Mouse (Mus musculus) intestine, embryonic 15.5 days (tissue): Measurements from ENCODE around the gene Gng3. TPM values are rescaled to one million over a fixed set of nuclear protein-coding genes. Genes with fewer than 3 reads are reported as not detected.
"Not testable (repeated sequence)": the region's sequence is repeated elsewhere in the genome, so short reads cannot be mapped to it uniquely, and the experiment has no call there.

Experiments
- ATAC-seq: fragments of 200-750 bp; cut with Nextera tagmentation; 2 replicates; pipeline ENCODE4 v1.8.0; 2017; ENCODE audit warnings: moderate TSS enrichment, moderate library complexity
- H3K27ac ChIP-seq: fragments of 300-500 bp; sonication (generic); 2 replicates; pipeline ENCODE4 v1.5.1; 2015; ENCODE audit warnings: mild to moderate bottlenecking, inconsistent platforms
- H3K27me3 ChIP-seq: fragments of 300-500 bp; sonication (generic); replicated peaks from 2 replicates; pipeline ENCODE4 v1.6.1; 2015; ENCODE audit warnings: inconsistent platforms
- H3K36me3 ChIP-seq: fragments of 300-500 bp; sonication (generic); 2 replicates; pipeline ENCODE4 v1.6.1; 2015; ENCODE audit warnings: inconsistent platforms
- H3K4me1 ChIP-seq: fragments of 300-500 bp; sonication (generic); replicated peaks from 2 replicates; pipeline ENCODE4 v1.6.1; 2015; ENCODE audit warnings: inconsistent platforms
- H3K4me2 ChIP-seq: fragments of 300-500 bp; sonication (generic); replicated peaks from 2 replicates; pipeline ENCODE4 v1.6.1; 2015; ENCODE audit warnings: mild to moderate bottlenecking, inconsistent platforms
- H3K4me3 ChIP-seq: fragments of 300-500 bp; sonication (generic); replicated peaks from 2 replicates; pipeline ENCODE4 v1.5.1; 2015; ENCODE audit warnings: inconsistent platforms
- H3K9ac ChIP-seq: fragments of 300-500 bp; sonication (generic); 2 replicates; pipeline ENCODE4 v1.6.1; 2015; ENCODE audit warnings: inconsistent platforms
- H3K9me3 ChIP-seq: fragments of 300-500 bp; sonication (generic); 2 replicates; pipeline ENCODE4 v1.6.1; 2016; ENCODE audit warnings: inconsistent platforms
- WGBS: fragments of 180-500 bp; shearing (Covaris S2); methylation state at CpG from one replicate; pipeline ENCODE4 v1.1.7; 2015; 5-methylcytosine and 5-hydroxymethylcytosine counted together
- polyA plus RNA-seq: library from polyadenylated mRNA; unstranded; fragments of >200 nt; fragmentation: Nextera tagmentation; extraction: Ambion mirVana; gene quantifications from 2 replicates; pipeline ENCODE4 v1.2.1, GENCODE M21; 2015

The Gng3 gene
- polyA plus RNA-seq, 1 experiment from 2014 or later = 16.0 TPM

- peak overlapping the region; percentile 50 for H3K4me3 ChIP-seq
- no peaks in the 10 kb centered on the region for H3K9me3 ChIP-seq
- peak; percentile 81 for ATAC-seq
- peaks cover 12% of the 10 kb centered on the region for H3K4me1 ChIP-seq
- H3K36me3 ChIP-seq = 0 out of 2 replicates have a peak, but pooled peaks cover 2% of the 10 kb centered on the region
- no peak overlapping the region for H3K27ac ChIP-seq
- H3K9ac ChIP-seq = peak overlapping the region; percentile 62
- 25% methylated on average over 29 of the region's 29 CpGs for WGBS
- H3K4me2 ChIP-seq = peak overlapping the region; percentile 88
- no peaks in the 10 kb centered on the region for H3K27me3 ChIP-seq
Observed at GRCm38 (mm10) chr19:8839908-8840791, 1.2 kb upstream of the Gng3 start.

GRCm38 (mm10) chr19:8838041-8838730 lies 808 bp downstream of the Gng3 start:
- ATAC-seq = peak; percentile 8; the same call in 1 of the 2 replicates
- H3K36me3 ChIP-seq = peaks cover 12% of the 10 kb centered on the region
- peak overlapping the region; percentile 97 for H3K27ac ChIP-seq
- peak overlapping the region; percentile 91 for H3K4me2 ChIP-seq
- no peaks in the 10 kb centered on the region for H3K27me3 ChIP-seq
- H3K4me3 ChIP-seq = peak overlapping the region; percentile 50
- WGBS = 20% methylated on average over 15 of the region's 15 CpGs
- peaks cover 12% of the 10 kb centered on the region for H3K4me1 ChIP-seq
- no peaks in the 10 kb centered on the region for H3K9me3 ChIP-seq
- H3K9ac ChIP-seq = peak overlapping the region; percentile 68

GRCm38 (mm10) chr19:8837251-8837791 lies 1.7 kb downstream of the Gng3 start, which contains the start of gene Bscl2:
Gene Bscl2, plus strand, starts transcription at chr19:8837467.
- Histone ChIP-seq H3K36me3 (peaks cover 20% of the 10 kb centered on the region), H3K4me3 (peak within 1 kb of the TSS; percentile 50)

GRCm38 (mm10) chr19:8836327-8836726 lies 2.7 kb downstream of the Gng3 start:
- WGBS = 94% methylated on average over 10 of the region's 10 CpGs
- H3K27ac ChIP-seq, H3K4me3 ChIP-seq, H3K9me3 ChIP-seq, H3K9ac ChIP-seq, H3K27me3 ChIP-seq, ATAC-seq, H3K4me2 ChIP-seq: not testable (repeated sequence)
- H3K4me1 ChIP-seq = peaks cover 12% of the 10 kb centered on the region
- peaks cover 29% of the 10 kb centered on the region for H3K36me3 ChIP-seq

More at GRCm38 (mm10) chr19:8837251-8837791, 1.7 kb downstream of the Gng3 start, which contains the start of gene Bscl2:
- Histone ChIP-seq H3K27me3 (no peaks in the 10 kb centered on the region), H3K9me3 (no peaks in the 10 kb centered on the region), H3K4me2 (peak within 1 kb of the TSS; percentile 91), H3K9ac (peak within 1 kb of the TSS; percentile 68), H3K4me1 (peaks cover 12% of the 10 kb centered on the region), H3K27ac (peak within 1 kb of the TSS; percentile 97)
- ATAC-seq = peak; percentile 83
- WGBS = 1% methylated on average over 38 of the region's 38 CpGs

- no peak overlapping the region for H3K4me2 ChIP-seq
- H3K9ac ChIP-seq = no peak overlapping the region
- H3K4me1 ChIP-seq = peaks cover 4% of the 10 kb centered on the region; the same call in 1 of the 2 replicates
- no peak overlapping the region for H3K4me3 ChIP-seq
- H3K36me3 ChIP-seq = peaks cover 54% of the 10 kb centered on the region
- no peak for ATAC-seq
- H3K27ac ChIP-seq = no peak overlapping the region
- no peaks in the 10 kb centered on the region for H3K9me3 ChIP-seq
- no peaks in the 10 kb centered on the region for H3K27me3 ChIP-seq
- WGBS = 91% methylated on average over 4 of the region's 4 CpGs
Observed at GRCm38 (mm10) chr19:8832971-8833370, 6.0 kb downstream of the Gng3 start.

- H3K27me3 ChIP-seq = no peaks in the 10 kb centered on the region
- H3K27ac ChIP-seq = no peak overlapping the region
- H3K4me3 ChIP-seq = no peak overlapping the region
- H3K9ac ChIP-seq = no peak overlapping the region
- no peaks in the 10 kb centered on the region for H3K4me1 ChIP-seq
- WGBS = 84% methylated on average over 11 of the region's 11 CpGs
- H3K36me3 ChIP-seq = peaks cover 58% of the 10 kb centered on the region
- H3K4me2 ChIP-seq = no peak overlapping the region
- no peaks in the 10 kb centered on the region for H3K9me3 ChIP-seq
- no peak for ATAC-seq
Observed at GRCm38 (mm10) chr19:8831262-8831661, 7.7 kb downstream of the Gng3 start.

GRCm38 (mm10) chr19:8830664-8831063 lies 8.3 kb downstream of the Gng3 start:
- 92% methylated on average over 8 of the region's 8 CpGs for WGBS
- Histone ChIP-seq H3K36me3 (peaks cover 58% of the 10 kb centered on the region), H3K27ac (no peak overlapping the region), H3K4me3 (no peak overlapping the region), H3K27me3 (no peaks in the 10 kb centered on the region), H3K4me1 (no peaks in the 10 kb centered on the region), H3K9ac (no peak overlapping the region), H3K4me2 (no peak overlapping the region), H3K9me3 (no peaks in the 10 kb centered on the region)
- ATAC-seq = no peak

- Histone ChIP-seq H3K27me3 (no peaks in the 10 kb centered on the region), H3K9ac (no peak within 1 kb of the TSS), H3K36me3 (peaks cover 60% of the 10 kb centered on the region), H3K9me3 (no peaks in the 10 kb centered on the region), H3K4me2 (no peak within 1 kb of the TSS), H3K27ac (no peak within 1 kb of the TSS), H3K4me3 (no peak within 1 kb of the TSS), H3K4me1 (no peaks in the 10 kb centered on the region)
- 91% methylated on average over 8 of the region's 8 CpGs for WGBS
- ATAC-seq = no peak
Observed at GRCm38 (mm10) chr19:8829660-8830059, 9.3 kb downstream of the Gng3 start, which contains the start of gene AC129217.1. Gene AC129217.1, plus strand, starts transcription at chr19:8829773.

- 69% methylated on average over 8 of the region's 8 CpGs for WGBS
- Histone ChIP-seq H3K27me3 (no peaks in the 10 kb centered on the region), H3K36me3 (peaks cover 12% of the 10 kb centered on the region), H3K4me1 (peaks cover 9% of the 10 kb centered on the region), H3K9ac (peak overlapping the region; percentile 31), H3K9me3 (no peaks in the 10 kb centered on the region), H3K4me3 (peak overlapping the region; percentile 10; the same call in 1 of the 2 replicates), H3K4me2 (peak overlapping the region; percentile 80), H3K27ac (no peak overlapping the region)
- ATAC-seq = no peak
Observed at GRCm38 (mm10) chr19:8822696-8823095, 16.3 kb downstream of the Gng3 start.

GRCm38 (mm10) chr19:8821146-8821545 lies 17.8 kb downstream of the Gng3 start:
- peak overlapping the region; percentile 100 for H3K27ac ChIP-seq
- H3K4me1 ChIP-seq = peaks cover 19% of the 10 kb centered on the region
- peaks cover 12% of the 10 kb centered on the region for H3K36me3 ChIP-seq
- no peaks in the 10 kb centered on the region for H3K27me3 ChIP-seq
- H3K4me2 ChIP-seq = peak overlapping the region; percentile 80
- H3K4me3 ChIP-seq = peak overlapping the region; percentile 98
- no peaks in the 10 kb centered on the region for H3K9me3 ChIP-seq
- H3K9ac ChIP-seq = peak overlapping the region; percentile 98
- no peak for ATAC-seq
- WGBS = 0% methylated on average over 7 of the region's 7 CpGs

- ATAC-seq = peak; percentile 26
- H3K27ac ChIP-seq = peak overlapping the region; percentile 100
- H3K4me2 ChIP-seq = peak overlapping the region; percentile 80
- peak overlapping the region; percentile 98 for H3K4me3 ChIP-seq
- H3K4me1 ChIP-seq = peaks cover 21% of the 10 kb centered on the region
- 0% methylated on average over 48 of the region's 48 CpGs for WGBS
- no peaks in the 10 kb centered on the region for H3K9me3 ChIP-seq
- no peaks in the 10 kb centered on the region for H3K27me3 ChIP-seq
- H3K9ac ChIP-seq = peak overlapping the region; percentile 98
- peaks cover 16% of the 10 kb centered on the region for H3K36me3 ChIP-seq
Observed at GRCm38 (mm10) chr19:8820424-8820956, 18.5 kb downstream of the Gng3 start.
